Mouse (Mus musculus) embryo, embryonic 10 days (tissue): ENCODE data around the gene Selenop.

Source experiments
- DNase-seq: peaks from one replicate; pipeline ENCODE4 v3.0.0-alpha.2; 2015; ENCODE audit warnings: low spot score

Selenop gene

DNA sequence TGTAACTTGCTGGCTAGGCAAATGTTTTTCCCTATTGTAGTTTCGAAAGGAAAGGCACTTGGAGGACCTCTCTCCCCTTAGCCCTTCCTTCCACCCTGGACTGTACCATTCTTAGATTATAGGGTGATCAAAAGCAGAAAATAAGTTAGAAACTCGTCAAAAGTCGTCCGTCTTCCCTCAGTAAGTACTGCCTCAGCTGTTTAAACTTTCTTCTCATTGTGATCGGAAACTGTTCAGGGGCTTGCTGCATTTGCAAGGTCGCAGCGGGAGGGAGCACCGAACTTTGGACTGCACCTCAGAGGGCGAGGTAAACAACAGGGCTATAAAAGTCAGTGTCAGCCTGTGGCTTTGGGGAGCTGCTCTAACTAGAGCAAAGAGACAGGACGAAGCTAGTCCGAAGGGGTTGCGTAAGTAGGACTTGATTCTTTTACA is 2.3 kb downstream of the Selenop start:
- DNase-seq, result peak; percentile 76

DNA sequence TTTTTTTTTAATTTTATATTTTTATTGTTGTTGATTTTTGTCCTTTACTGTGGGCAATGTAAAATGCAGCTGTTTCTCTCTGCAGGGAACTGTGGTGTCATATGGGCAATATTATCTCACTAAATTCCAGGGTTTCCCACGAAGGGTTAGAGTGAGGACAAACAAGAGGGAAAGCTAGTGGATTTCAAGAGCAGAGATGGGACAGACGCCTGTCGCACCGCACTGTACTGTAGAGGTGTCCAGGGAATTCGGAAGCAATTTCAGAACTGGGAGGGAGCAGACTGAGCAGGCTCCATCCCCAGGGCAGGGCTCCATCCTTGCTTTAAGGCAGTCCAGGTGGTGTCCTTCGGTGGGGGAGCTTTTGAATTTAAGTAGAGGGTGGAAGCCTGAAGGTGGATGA is 2.9 kb downstream of the Selenop start:
- DNase-seq, result no peak

- DNase-seq, result no peak
These were observed 4.8 kb downstream of the Selenop start for GRCm38 (mm10) chr15:3273191-3273590.

DNA sequence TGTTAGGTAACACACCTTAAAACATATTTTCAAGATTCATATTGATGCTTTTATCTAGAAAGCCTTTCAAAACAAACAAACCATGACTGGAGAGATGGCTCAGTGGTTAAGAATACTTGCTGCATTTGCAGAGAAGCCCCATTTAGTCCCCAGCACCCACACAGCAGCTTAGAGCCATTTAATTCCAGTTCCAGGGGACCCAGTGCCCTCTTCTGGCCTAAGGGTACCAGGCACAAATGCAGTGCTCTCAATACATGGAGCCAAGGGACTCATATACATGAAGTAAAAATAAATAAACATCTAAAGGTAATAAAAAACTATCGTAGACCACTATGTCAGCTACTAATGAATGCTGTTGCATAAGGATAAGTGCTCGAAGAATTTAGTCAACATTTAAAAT is 9.0 kb downstream of the Selenop start:
- no peak for DNase-seq

DNA sequence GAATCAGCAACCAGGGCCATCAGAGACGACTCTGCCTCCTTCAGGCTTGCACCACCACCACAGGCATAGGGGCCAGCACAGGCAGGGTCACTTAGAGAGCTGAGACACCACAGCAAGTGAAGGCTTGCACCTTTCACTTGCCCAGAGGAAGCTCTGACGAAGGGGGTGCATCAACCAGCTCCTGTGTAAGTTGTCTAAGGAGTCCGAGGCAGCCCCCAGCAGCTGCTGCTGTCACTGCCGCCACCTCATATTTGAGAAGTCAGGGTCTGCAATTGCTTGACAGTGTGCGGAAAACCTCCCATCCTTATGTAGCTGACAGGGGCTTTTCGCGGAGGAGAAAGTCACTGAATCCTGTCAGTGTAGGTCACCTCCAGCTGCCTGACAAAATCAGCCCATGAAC is 10.9 kb downstream of the Selenop start:
- no peak for DNase-seq

DNA sequence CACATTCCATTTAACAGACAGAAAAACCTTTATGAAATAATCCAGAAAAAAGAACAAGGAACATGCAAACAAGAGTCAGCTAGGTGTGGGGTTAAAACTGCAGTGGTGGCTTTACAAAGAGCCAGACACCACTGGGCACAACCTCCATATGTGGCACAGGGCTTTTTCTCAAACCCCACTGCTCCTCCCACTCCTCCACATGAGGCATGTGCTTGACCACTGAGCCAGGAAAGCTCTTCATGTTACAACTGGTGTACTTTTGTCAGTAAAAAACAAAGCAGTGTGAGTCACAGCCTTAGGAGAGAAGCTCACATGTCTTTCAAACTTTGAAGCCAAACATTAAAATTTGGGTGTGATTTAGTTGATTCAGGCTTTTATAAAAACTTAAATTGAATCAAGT is 12.9 kb downstream of the Selenop start:
- no peak for DNase-seq

DNA sequence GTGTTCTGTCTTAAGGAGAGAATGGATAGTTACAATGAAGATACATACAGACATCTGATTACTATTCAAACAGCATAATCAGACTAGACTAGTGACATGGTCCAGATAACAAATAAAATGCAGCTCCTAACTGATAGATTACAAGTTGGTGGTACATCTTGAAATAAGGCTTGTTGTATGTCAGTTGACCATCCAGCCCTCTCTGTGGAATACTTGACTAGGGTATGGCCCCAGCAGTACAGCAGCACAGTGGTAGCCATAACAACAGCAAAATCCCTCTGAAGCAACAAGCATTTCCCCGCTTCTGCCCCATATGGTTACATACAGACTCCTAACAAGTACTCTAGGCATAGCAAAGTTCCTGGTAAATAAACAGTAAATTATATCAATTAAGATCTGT is 13.4 kb downstream of the Selenop start:
- DNase-seq, result no peak

DNA sequence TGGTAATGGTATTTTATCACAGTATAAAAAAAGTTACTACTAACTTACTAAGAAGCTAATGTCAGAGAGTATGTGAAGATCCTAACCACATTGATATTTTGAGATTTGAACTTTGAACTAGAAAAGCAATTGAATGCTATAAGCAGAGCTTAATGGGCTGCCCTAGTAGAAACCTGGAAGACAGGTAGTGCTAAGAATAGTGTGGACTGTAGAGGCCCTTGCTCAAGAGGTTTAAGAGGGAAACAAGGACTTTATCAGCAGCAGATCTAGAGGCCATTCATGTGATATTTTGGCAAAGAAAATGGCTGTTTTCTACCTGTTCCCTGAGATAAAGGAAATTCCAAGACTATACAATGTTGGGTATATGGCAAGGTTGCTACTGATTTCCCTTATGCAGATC is 17.7 kb downstream of the Selenop start:
- no peak for DNase-seq

DNA sequence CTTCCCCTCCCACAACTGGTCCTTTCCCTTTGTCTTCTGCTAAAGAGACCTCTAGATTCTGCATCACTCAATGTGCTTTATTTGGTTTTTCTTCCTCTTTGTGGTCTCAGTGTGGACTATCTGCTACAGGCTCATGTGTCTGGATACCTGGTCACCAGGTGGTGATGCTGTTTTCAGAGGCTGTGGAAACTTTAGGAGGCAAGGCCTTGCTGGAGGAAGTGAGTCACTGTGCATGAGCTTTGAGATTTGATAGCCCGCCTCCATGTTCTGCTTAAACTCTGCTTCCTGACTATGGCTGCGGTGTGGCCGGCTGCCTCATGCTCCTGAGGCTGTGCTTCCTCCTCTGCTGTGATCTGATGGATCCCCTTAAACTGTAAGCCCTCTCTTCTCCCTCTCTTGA is 22.1 kb downstream of the Selenop start:
- DNase-seq, result no peak

DNA sequence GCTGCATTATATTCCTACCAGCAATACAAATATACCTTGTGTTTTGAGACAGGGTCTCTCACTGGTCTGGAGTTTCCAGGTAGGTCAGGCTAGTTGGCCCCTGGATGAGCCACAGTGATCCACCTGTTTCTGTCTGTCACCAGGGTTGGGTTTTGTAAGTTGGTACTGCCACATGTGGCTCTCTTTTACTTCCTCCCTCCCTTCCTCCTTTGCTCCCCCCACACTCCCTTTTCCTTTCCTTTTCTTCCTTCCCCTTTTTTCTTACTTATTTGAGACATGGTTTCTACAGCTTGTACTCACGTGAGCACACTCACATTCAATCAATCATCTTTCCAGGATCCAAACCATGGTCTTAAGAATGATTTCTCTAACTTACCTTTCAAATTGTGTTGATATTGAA is 25.1 kb downstream of the Selenop start:
- DNase-seq, result no peak

DNA sequence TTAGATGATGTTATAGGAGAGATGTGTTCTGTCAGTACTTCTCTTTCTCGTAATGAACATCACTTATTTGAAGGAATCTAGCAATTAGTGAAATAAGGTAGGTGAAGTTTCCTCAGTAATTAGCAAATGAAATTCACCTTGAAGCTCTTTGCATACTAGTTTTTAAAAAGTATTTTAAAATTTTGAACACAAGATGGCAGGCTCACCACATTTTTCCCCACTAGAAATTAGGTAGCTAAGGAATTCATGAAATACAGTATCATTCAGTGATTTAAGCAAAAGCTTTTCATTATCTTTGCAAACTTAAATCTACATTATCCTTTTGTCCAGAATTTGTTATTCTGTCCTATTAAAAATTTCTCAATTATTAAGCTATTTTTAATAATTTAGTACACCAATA is 27.6 kb downstream of the Selenop start:
- DNase-seq, result no peak

DNA sequence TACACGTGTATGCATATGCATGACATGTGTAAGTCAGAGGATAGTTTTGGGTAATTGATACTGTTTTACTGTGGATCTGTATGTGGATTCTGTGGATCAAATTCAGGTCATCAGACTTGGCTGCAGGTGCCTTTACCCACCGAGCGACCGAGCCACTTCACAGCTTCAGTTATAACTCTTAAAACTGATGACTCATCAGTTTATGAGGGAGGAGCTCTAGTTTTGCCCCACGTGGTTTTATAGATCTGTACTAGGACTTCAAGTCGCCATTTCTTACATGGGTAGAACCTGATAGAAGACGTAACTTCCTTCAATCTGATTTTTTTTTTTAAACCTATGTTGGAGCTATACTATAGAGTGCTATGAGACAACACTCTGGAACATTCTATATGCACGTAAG is 29.3 kb downstream of the Selenop start:
- DNase-seq, result no peak

GRCm38 (mm10) chr15:3300361-3301100 is 32.2 kb downstream of the Selenop start:
- DNase-seq, result no peak

DNA sequence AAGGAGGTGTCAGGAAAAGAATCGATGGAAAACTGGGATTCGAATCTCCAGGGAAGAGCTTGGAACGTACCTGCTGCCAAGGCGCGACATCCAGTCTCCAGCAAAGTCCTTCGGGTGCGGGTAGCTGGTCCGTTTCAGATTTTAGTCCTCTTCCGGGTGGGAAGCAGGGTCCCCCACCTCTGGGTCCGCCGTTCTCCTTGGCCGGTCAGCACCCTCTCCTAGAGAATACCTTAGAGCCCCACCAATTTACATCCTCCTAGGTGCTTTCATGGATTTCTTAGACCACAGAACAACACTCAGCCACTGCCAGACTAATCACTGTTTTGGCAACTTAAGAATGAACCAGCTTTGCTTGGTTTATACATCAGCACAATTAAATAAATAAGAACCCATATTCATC is 35.1 kb downstream of the Selenop start, which contains the start of gene Ccdc152:
Gene Ccdc152 (minus strand): TSS at position 101 of the 400 bp plus-strand sequence.
- DNase-seq, result no peak

GRCm38 (mm10) chr15:3309856-3310255 is 41.5 kb downstream of the Selenop start:
- no peak for DNase-seq

- DNase-seq, result no peak
These were observed 44.6 kb downstream of the Selenop start for GRCm38 (mm10) chr15:3312937-3313336.

DNA sequence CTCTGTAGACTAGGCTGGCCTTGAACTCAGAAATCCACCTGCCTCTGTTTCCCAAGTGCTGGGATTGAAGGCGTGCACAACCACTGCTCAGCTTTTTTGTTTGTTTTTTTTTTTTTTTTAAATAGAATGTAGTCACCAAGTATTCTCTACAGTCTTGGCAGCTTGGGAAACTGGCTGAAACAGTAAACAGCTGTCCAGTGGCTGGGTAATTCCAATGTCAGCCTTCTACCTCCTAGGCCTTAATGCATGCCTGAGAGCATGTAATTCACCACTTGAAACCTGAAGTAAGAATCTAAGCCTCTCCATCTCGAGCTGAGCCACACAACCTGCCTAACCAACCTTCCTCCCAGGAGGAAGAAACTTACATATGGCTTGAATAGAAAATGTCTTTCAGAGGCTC is 48.3 kb downstream of the Selenop start:
- DNase-seq, result no peak

DNA sequence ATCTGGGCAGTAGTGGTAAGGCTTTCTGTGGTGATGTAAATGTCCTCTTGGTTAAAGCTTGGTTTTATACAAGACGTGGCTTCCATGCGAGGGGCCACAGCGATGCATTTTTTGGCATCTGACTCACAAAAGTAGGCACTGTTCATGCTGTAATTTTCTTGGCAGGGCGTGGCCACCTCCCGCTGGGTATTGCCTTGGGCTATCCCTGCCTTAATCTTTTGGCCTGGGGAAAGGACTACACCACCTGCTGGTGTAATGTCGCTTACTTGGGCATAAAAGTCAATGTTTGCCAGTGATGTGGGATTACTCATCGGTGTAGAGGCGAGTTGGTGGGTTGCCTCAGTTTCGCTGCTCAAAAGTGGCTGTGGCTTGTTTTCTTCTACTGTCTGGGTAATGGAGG is 51.6 kb downstream of the Selenop start:
- DNase-seq, result no peak

GRCm38 (mm10) chr15:3323041-3323440 is 54.7 kb downstream of the Selenop start:
- no peak for DNase-seq
